Mouse (Mus musculus) intestine, embryonic 14.5 days (tissue): ENCODE data around the gene Npepps. TPM values are rescaled to one million over a fixed set of nuclear protein-coding genes. Genes with fewer than 3 reads are reported as not detected.

Experiments used
- ATAC-seq: fragments of 200-750 bp; cut with Nextera tagmentation; replicated peaks from 2 replicates; pipeline ENCODE4 v1.8.0; 2017; ENCODE audit warnings: low read depth, moderate number of reproducible peaks, moderate TSS enrichment, moderate library complexity; ENCODE audit not compliant: low FRiP score, low TSS enrichment
- DNase-seq: peaks from one replicate; pipeline ENCODE4 v3.0.0-alpha.2; 2018; ENCODE audit warnings: low spot score
- H3K27ac ChIP-seq: fragments of 300-500 bp; sonication (generic); 2 replicates; pipeline ENCODE4 v1.5.1; 2014; ENCODE audit warnings: low read depth, mild to moderate bottlenecking, control low read depth
- H3K27me3 ChIP-seq: fragments of 300-500 bp; sonication (generic); replicated peaks from 2 replicates; pipeline ENCODE4 v1.6.1; 2014; ENCODE audit warnings: low read length, control low read depth; ENCODE audit not compliant: control insufficient read depth, insufficient read depth
- H3K36me3 ChIP-seq: fragments of 300-500 bp; sonication (generic); 2 replicates; pipeline ENCODE4 v1.6.1; 2014; ENCODE audit warnings: low read length, control low read depth; ENCODE audit not compliant: control insufficient read depth, insufficient read depth
- H3K4me1 ChIP-seq: fragments of 300-500 bp; sonication (generic); replicated peaks from 2 replicates; pipeline ENCODE4 v1.6.1; 2014; ENCODE audit warnings: low read length, control low read depth, mixed read lengths; ENCODE audit not compliant: control insufficient read depth, insufficient read depth
- H3K4me2 ChIP-seq: fragments of 300-500 bp; sonication (generic); 2 replicates; pipeline ENCODE4 v1.6.1; 2014; ENCODE audit warnings: low read length
- H3K4me3 ChIP-seq: fragments of 300-500 bp; sonication (generic); 2 replicates; pipeline ENCODE4 v1.5.1; 2014; ENCODE audit warnings: low read depth, low read length, control low read depth, mixed read lengths
- H3K9ac ChIP-seq: fragments of 300-500 bp; sonication (generic); 2 replicates; pipeline ENCODE4 v1.6.1; 2014; ENCODE audit warnings: mild to moderate bottlenecking, low read length
- H3K9me3 ChIP-seq: fragments of 300-500 bp; sonication (generic); 2 replicates; pipeline ENCODE4 v1.6.1; 2016; ENCODE audit warnings: low read length, control low read depth; ENCODE audit not compliant: control insufficient read depth
- WGBS: fragments of 180-500 bp; shearing (Covaris S2); extraction: QIAGEN DNeasy Blood & Tissue Kit; methylation state at CpG from one replicate; pipeline ENCODE4 v1.1.7; 2014; 5-methylcytosine and 5-hydroxymethylcytosine counted together
- polyA plus RNA-seq: library from polyadenylated mRNA; unstranded; fragments of >200 nt; fragmentation: Nextera tagmentation; extraction: Ambion mirVana; gene quantifications from 2 replicates; pipeline ENCODE4 v1.2.1, GENCODE M21; 2014

Gene Npepps
- polyA plus RNA-seq, 1 experiment from 2014 or later = 83.1 TPM

DNA sequence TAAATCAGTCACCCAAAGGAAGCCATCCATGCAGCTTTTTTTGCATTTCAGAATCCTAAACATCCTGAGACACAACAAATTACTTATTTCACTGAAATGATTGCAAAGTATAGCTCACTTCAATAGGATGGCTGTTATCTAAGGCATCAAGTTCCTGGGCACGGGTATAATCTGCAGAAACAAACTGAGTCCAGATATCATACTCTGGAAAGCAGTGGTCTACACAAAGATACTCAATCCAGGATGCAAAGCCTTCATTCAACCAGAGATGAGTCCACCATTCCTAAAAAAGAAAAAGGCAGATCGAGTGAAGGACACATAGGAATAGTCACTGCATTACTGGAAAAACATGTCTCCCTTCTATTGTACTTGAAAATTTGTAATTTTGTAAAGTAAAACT, 42.5 kb downstream of the Npepps start:
- peak; percentile 3 for DNase-seq
- H3K4me2 ChIP-seq = no peak overlapping the region
- no peak overlapping the region for H3K9ac ChIP-seq
- H3K27me3 ChIP-seq = no peaks in the 10 kb centered on the region
- 92% methylated on average over 2 of the region's 2 CpGs for WGBS
- H3K4me1 ChIP-seq = no peaks in the 10 kb centered on the region
- no peak overlapping the region for H3K4me3 ChIP-seq
- peaks cover 84% of the 10 kb centered on the region for H3K36me3 ChIP-seq
- no peak for ATAC-seq
- no peaks in the 10 kb centered on the region for H3K9me3 ChIP-seq
- no peak overlapping the region for H3K27ac ChIP-seq

DNA sequence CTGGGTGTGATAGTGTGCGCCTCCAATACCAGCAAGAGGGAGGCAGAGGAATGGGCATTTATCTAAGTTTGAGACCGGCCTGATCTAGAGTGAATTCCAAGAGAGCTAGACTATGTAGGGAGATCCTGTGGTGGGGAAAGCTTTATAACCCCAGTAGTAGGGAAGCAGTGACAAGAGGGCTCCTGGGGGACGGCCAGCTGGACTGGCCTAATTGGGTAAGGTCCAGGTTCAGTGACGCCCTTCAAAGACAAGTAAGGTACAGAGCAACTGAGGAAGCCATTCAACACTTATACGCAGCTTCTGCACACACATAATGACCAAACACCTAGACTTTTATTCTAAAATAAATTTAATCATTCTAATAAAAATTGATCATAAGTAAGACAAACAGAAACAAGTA, 48.0 kb downstream of the Npepps start:
- H3K36me3 ChIP-seq = peaks cover 93% of the 10 kb centered on the region
- H3K27me3 ChIP-seq = no peaks in the 10 kb centered on the region
- H3K9me3 ChIP-seq = no peaks in the 10 kb centered on the region
- no peak overlapping the region for H3K4me2 ChIP-seq
- H3K4me1 ChIP-seq = no peaks in the 10 kb centered on the region
- WGBS = 93% methylated on average over 5 of the region's 5 CpGs
- no peak overlapping the region for H3K9ac ChIP-seq
- no peak for ATAC-seq
- peak; percentile 42 for DNase-seq
- H3K4me3 ChIP-seq = no peak overlapping the region
- H3K27ac ChIP-seq = no peak overlapping the region

DNA sequence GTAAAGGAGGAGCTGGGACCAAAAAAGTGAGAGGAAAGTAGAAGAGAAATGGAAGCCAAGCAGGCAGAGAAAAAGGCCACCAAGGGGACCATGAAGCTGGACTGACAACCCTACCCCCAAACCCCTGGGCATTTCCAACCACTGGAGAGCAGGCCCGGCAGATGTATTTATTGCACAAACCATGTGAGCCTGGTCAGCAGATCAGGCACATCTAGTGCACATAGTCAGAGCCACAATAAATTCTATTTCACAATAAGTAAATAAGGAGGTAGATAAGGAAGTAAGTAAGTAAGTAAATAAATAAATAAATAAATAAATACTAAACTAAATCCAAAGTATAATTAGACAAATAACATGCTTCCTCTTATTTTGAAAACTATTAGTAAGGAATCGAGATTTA, 51.0 kb downstream of the Npepps start:
- peak; percentile 35 for DNase-seq
- H3K27me3 ChIP-seq = no peaks in the 10 kb centered on the region
- H3K9me3 ChIP-seq = no peaks in the 10 kb centered on the region
- H3K4me2 ChIP-seq = no peak overlapping the region
- no peak overlapping the region for H3K9ac ChIP-seq
- peaks cover 92% of the 10 kb centered on the region for H3K36me3 ChIP-seq
- no peak for ATAC-seq
- H3K27ac ChIP-seq = no peak overlapping the region
- no peaks in the 10 kb centered on the region for H3K4me1 ChIP-seq
- H3K4me3 ChIP-seq = no peak overlapping the region
- 93% methylated on average over 2 of the region's 2 CpGs for WGBS

DNA sequence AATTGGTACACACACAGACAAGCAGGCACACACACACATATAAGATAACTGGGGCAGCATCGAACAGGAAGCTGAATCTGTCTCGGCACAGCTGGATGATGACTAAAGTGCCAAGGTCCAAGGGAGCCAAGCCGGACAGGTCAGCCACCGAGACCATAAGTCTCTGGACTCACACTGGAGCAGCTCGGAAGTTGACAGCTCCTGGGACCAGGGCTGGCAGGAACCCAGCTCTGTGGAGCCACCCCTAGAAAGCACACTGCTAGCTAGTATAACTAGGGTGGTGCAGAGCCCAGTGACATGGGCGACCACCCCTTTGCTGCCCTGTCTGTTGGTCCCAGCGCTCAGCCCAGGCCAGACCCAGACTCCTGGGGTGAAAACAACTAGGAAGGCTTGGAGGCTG, 51.5 kb downstream of the Npepps start:
- Histone ChIP-seq H3K9ac (no peak overlapping the region), H3K27ac (no peak overlapping the region), H3K36me3 (peaks cover 91% of the 10 kb centered on the region), H3K27me3 (no peaks in the 10 kb centered on the region), H3K4me2 (no peak overlapping the region), H3K4me1 (no peaks in the 10 kb centered on the region), H3K9me3 (no peaks in the 10 kb centered on the region), H3K4me3 (no peak overlapping the region)
- ATAC-seq (no peak), DNase-seq (peak; percentile 37)
- 92% methylated on average over 7 of the region's 7 CpGs for WGBS

DNA sequence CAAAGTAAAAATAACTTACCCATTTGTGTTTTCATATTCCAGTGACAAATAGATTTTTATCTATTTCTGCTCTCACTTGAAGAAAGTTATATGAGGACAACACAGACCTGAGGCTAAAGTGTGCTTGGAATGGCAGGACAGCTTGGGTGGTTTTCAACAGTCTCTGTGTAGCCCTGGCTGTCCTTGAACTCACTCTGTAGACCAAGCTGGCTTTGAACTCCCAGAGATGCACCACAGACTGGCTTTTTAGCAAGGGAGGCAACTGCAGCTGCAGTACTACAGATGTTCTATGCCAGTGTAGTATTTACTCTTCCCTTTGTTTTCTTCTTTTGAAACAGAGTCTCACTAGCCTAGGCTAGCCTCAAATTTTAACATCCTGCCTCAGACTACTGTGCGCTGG, 54.3 kb downstream of the Npepps start:
- 97% methylated on average over 1 of the region's 1 CpGs for WGBS
- H3K27ac ChIP-seq = no peak overlapping the region
- peaks cover 91% of the 10 kb centered on the region for H3K36me3 ChIP-seq
- H3K27me3 ChIP-seq = no peaks in the 10 kb centered on the region
- DNase-seq = peak; percentile 6
- H3K4me2 ChIP-seq = no peak overlapping the region
- ATAC-seq = no peak
- no peaks in the 10 kb centered on the region for H3K9me3 ChIP-seq
- no peak overlapping the region for H3K9ac ChIP-seq
- H3K4me3 ChIP-seq = no peak overlapping the region
- no peaks in the 10 kb centered on the region for H3K4me1 ChIP-seq

DNA sequence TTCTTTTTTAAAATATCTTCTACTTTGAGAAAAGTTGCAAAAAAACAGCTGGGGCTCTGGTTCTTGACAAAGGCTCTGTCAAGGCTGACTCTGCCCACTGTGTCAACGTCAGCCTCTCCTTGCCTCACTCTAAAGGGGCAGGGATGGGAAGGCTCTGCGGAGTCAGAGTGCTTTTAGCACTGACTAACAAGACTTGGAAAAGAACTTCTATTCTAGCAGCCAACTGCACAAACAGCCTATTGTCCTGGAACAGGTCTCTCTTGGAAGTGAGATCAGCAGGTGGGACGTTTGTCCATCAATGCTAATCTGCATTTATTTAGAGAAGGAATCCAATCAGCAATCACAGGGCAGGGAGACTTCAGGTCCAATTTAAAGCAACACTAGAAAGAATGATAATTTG, 57.0 kb downstream of the Npepps start:
- no peak overlapping the region for H3K4me3 ChIP-seq
- H3K9me3 ChIP-seq = no peaks in the 10 kb centered on the region
- no peak overlapping the region for H3K4me2 ChIP-seq
- DNase-seq (no peak), ATAC-seq (no peak)
- no peak overlapping the region for H3K27ac ChIP-seq
- peaks cover 90% of the 10 kb centered on the region for H3K36me3 ChIP-seq
- no peak overlapping the region for H3K9ac ChIP-seq
- no peaks in the 10 kb centered on the region for H3K27me3 ChIP-seq
- WGBS = 72% methylated on average over 3 of the region's 3 CpGs
- no peaks in the 10 kb centered on the region for H3K4me1 ChIP-seq

DNA sequence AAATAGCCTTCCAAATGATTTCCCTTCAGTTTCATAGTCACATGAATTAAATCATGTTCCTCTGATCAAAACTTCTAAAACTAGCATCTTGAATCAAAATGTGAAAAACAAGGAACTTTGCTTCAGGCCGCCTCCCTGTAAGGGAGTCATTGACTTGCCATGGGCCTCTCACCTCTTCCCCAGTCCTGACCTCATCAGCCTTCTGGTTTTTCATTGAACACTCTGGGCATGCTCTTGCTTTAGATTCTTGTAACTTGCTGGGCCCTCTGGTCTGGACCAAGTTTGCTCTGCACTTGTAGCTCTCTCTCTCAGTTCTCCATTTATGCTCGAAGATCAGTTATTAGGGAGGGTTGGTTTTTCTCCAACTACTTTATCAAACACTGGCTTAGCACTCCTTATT, 58.8 kb downstream of the Npepps start:
- ATAC-seq = no peak
- no peak overlapping the region for H3K4me2 ChIP-seq
- 97% methylated on average over 2 of the region's 2 CpGs for whole genome bisulfite sequencing

DNA sequence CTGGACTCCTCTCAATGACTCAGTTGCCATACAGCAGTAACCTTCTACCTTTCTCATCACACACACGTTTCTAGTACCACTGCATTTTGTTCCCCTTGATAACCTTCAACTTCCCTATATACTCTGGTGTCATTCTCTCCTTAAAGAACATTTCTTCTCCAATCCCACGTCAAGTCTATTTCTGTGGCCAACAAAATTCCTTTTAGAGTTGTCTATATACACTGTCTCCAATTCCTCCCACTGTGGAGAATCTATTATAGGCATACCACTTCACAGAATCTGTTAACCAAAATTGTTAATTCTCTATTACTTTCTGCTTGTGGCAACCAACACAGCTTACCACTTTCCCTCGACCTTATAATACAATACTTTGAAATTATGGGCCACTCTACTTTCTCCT, 60.2 kb downstream of the Npepps start:
- H3K36me3 ChIP-seq = peaks cover 93% of the 10 kb centered on the region
- 81% methylated on average over 3 of the region's 3 CpGs for whole genome bisulfite sequencing
- no peak overlapping the region for H3K27ac ChIP-seq
- ATAC-seq (no peak), DNase-seq (no peak)
- H3K4me3 ChIP-seq = no peak overlapping the region
- 0 out of 2 replicates have a peak, but pooled peaks cover 2% of the 10 kb centered on the region for H3K9me3 ChIP-seq
- H3K9ac ChIP-seq = no peak overlapping the region
- no peaks in the 10 kb centered on the region for H3K27me3 ChIP-seq
- no peaks in the 10 kb centered on the region for H3K4me1 ChIP-seq
- no peak overlapping the region for H3K4me2 ChIP-seq

More for the DNA sequence above, 58.8 kb downstream of the Npepps start:
- Histone ChIP-seq H3K36me3 (peaks cover 90% of the 10 kb centered on the region), H3K27me3 (no peaks in the 10 kb centered on the region), H3K4me1 (no peaks in the 10 kb centered on the region), H3K27ac (no peak overlapping the region), H3K4me3 (no peak overlapping the region), H3K9ac (no peak overlapping the region), H3K9me3 (no peaks in the 10 kb centered on the region)
- DNase-seq = no peak

DNA sequence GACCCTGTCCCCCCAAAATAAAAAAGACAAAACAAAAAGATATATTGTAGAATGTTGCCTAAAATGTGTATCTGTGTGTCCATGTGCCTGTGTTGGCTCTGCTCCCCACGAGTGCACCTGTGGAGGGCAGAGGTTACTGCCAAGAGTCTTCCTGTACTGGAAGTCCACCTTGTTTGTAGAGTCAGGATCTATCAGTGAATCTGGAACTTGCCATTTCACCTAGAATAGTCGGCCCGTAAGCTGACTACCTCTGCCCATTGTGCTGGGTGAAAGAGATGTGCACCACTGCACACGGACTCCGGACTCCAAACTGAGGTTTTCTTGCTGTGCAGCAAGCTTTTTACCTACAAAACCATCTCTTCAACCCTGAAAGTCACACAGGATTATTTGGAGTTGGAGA, 66.0 kb downstream of the Npepps start:
- Histone ChIP-seq H3K36me3 (peaks cover 88% of the 10 kb centered on the region), H3K4me2 (no peak overlapping the region), H3K4me1 (no peaks in the 10 kb centered on the region), H3K9ac (no peak overlapping the region), H3K27me3 (no peaks in the 10 kb centered on the region), H3K27ac (no peak overlapping the region), H3K9me3 (0 out of 2 replicates have a peak, but pooled peaks cover 2% of the 10 kb centered on the region), H3K4me3 (no peak overlapping the region)
- WGBS = 96% methylated on average over 5 of the region's 5 CpGs
- DNase-seq = no peak
- no peak for ATAC-seq
